Mouse (Mus musculus): ENCODE results near the gene Llph. TPM values are rescaled to one million over a fixed set of nuclear protein-coding genes. Genes with fewer than 3 reads are reported as not detected.

Llph gene
- total and polyA plus RNA-seq, 3 experiments = 75.9 to 237 (median 103) TPM

GRCm38 (mm10) chr10:120233655-120234367, 6.9 kb downstream of the Llph start:
- no peak overlapping the region for H3K9ac ChIP-seq (ENCODE audit: insufficient read depth, low read depth)
- peaks cover 19 to 47% of the 10 kb centered on the region in 2 experiments for H3K36me3 ChIP-seq (replicated peaks in 1 of 2; ENCODE audit: control insufficient read depth in 1 of 2, insufficient read depth in 1 of 2, low read length in 1 of 2)
- TF ChIP-seq PAX5 (IDR thresholded peaks at IDR 0.05; ENCODE audit: low read length) = no peak
- TF ChIP-seq SMC3 (IDR thresholded peaks at IDR 0.05; ENCODE audit: low read depth, low read length) = peak; percentile 68
- no peak for TF ChIP-seq MAX (IDR thresholded peaks at IDR 0.05; ENCODE audit: low read length)
- no peak for TF ChIP-seq ETS1 (conservative IDR thresholded peaks at IDR 0.05; ENCODE audit: low read depth, low read length)
- no peak for TF ChIP-seq JUN (IDR thresholded peaks at IDR 0.05; ENCODE audit: insufficient read depth, low read depth, low read length)
- no peak for TF ChIP-seq MAFK (IDR thresholded peaks at IDR 0.05; ENCODE audit: insufficient replicate concordance, low read length)
- no peak for TF ChIP-seq ZKSCAN1 (IDR thresholded peaks at IDR 0.05; ENCODE audit: borderline replicate concordance, low read depth, low read length)
- TF ChIP-seq CTCF (conservative IDR thresholded peaks at IDR 0.05 in 1 of 2, IDR thresholded peaks at IDR 0.05 in 1 of 2; ENCODE audit: low read depth in 2 of 2, low read length in 2 of 2) = peak; percentile 75 to 88; a peak in 3 of 4 replicates
- TF ChIP-seq TCF12 (IDR thresholded peaks at IDR 0.05; ENCODE audit: low read depth, low read length) = no peak
- no peak for TF ChIP-seq GABPA (IDR thresholded peaks at IDR 0.05; ENCODE audit: insufficient replicate concordance, low read depth, low read length)
- TF ChIP-seq POLR2AphosphoS2 (IDR thresholded peaks at IDR 0.05; ENCODE audit: low read depth, low read length) = no peak
- no peak for TF ChIP-seq TBP (conservative IDR thresholded peaks at IDR 0.05; ENCODE audit: low read depth, low read length)
- no peak for TF ChIP-seq IRF4 (IDR thresholded peaks at IDR 0.05; ENCODE audit: low read depth, low read length)
- TF ChIP-seq ZMIZ1 (IDR thresholded peaks at IDR 0.05; ENCODE audit: low read depth, low read length) = no peak
- no peak for TF ChIP-seq BHLHE40 (IDR thresholded peaks at IDR 0.05; ENCODE audit: low read depth, low read length)
- TF ChIP-seq ELF1 (IDR thresholded peaks at IDR 0.05; ENCODE audit: low read depth, low read length) = peak; percentile 63
- TF ChIP-seq RAD21 (IDR thresholded peaks at IDR 0.05; ENCODE audit: low read depth, low read length) = peak; percentile 76
- TF ChIP-seq HCFC1 (IDR thresholded peaks at IDR 0.05; ENCODE audit: low read depth, low read length) = no peak
- no peak for TF ChIP-seq UBTF (IDR thresholded peaks at IDR 0.05; ENCODE audit: low read depth, low read length)
- TF ChIP-seq SIN3A (IDR thresholded peaks at IDR 0.05; ENCODE audit: low read length) = no peak
- TF ChIP-seq NELFE (IDR thresholded peaks at IDR 0.05; ENCODE audit: low read depth, low read length) = no peak
- no peak overlapping the region for H3K27ac ChIP-seq (ENCODE audit: insufficient read depth, low read depth)
- no peaks in the 10 kb centered on the region for H3K9me3 ChIP-seq (replicated peaks; ENCODE audit: low read length)
- peaks cover 0 to 13% of the 10 kb centered on the region in 2 experiments; a peak in 3 of 4 replicates for H3K4me1 ChIP-seq (ENCODE audit: control insufficient read depth in 1 of 2, insufficient read depth in 2 of 2)
- H3K4me2 ChIP-seq (ENCODE audit: insufficient read depth, low read depth, poor library complexity, severe bottlenecking) = no peak overlapping the region
- peak; percentile 72 for DNase-seq (ENCODE audit: extremely low read depth)
- in situ Hi-C loops (cut with MboI; ENCODE audit: low pct_ligation_motif_present, low pct_unique_long_range_greater_than_20kb, low sequenced_read_pairs) (loop anchor here (25.0 kb wide), 1 partner anchor 1028 kb away; no protein-coding TSS in a partner anchor), dilution Hi-C loops (cut with MboI; ENCODE audit: extremely low pct_ligation_motif_present, extremely low pct_unique_long_range_greater_than_20kb, low sequenced_read_pairs) (no loop called here)
- H3K79me2 ChIP-seq (replicated peaks; ENCODE audit: control insufficient read depth, extremely low read depth, insufficient read depth, poor library complexity, severe bottlenecking) = peaks cover 8% of the 10 kb centered on the region
- no peaks in the 10 kb centered on the region for H3K27me3 ChIP-seq (replicated peaks)
- no peak overlapping the region for H3K4me3 ChIP-seq (replicated peaks in 1 of 3; ENCODE audit: low read depth in 2 of 3, low read length in 2 of 3, poor library complexity in 1 of 3)
